12 mouse cellular contexts compared by ENCODE assay signal in the genomic region with DNA sequence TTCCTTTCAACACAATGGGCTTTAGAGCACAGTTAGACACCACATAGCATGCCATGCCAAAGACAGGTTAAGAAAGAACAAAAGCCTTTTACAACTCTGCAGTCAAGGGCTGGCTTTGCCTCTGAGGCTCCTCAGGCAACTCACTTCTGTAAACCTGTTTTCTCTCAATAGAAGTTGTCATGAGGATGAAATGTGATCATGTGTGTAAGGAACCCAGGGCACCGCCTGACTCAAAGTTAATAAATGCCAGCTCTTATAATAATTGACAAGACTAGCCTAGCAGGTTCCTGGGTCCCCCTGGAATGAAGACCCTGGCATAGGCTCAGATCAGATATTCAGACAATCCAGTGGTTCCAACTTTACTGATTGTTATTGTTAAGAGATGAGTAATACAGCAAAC.
DNase-seq lines count a peak whose midpoint lies in the region; ATAC-seq and TF ChIP-seq lines count a peak whose summit lies in the region.
"Had no signal": no experiment of that assay in that cellular context is flagged by ENCODE, and none has a peak within 500 bp of the region (broad histone marks: within the 10 kb centered on the region; RNA-seq: fewer than 3 reads in every experiment).

No protein-coding gene starts in this region.

- no peak overlapping the region for H3K4me2 ChIP-seq in intestine, embryonic 16.5 days (ENCODE audit: low read depth, low read length)
- no peak overlapping the region for H3K4me2 ChIP-seq in stomach, postnatal 0 days (replicated peaks; ENCODE audit: low read depth)
- no peak overlapping the region for H3K4me2 ChIP-seq in forebrain, embryonic 15.5 days (replicated peaks)
- H3K4me2 ChIP-seq: midbrain, embryonic 15.5 days had no signal

- no peaks in the 10 kb centered on the region for H3K9me3 ChIP-seq in intestine, embryonic 16.5 days (ENCODE audit: control insufficient read depth, low read length)
- no peaks in the 10 kb centered on the region for H3K9me3 ChIP-seq in stomach, postnatal 0 days (ENCODE audit: control insufficient read depth, low read length)
- H3K9me3 ChIP-seq in forebrain, embryonic 15.5 days: no peaks in the 10 kb centered on the region
- H3K9me3 ChIP-seq: midbrain, embryonic 15.5 days had no signal

- H3K9ac ChIP-seq in intestine, embryonic 16.5 days (ENCODE audit: low read depth, low read length): no peak overlapping the region
- H3K9ac ChIP-seq in stomach, postnatal 0 days (ENCODE audit: low read length): no peak overlapping the region
- no peak overlapping the region for H3K9ac ChIP-seq in forebrain, embryonic 15.5 days (replicated peaks)
- H3K9ac ChIP-seq: midbrain, embryonic 15.5 days had no signal

- ATAC-seq in intestine, embryonic 16.5 days: peak; percentile 84
- peak; percentile 82 for ATAC-seq in stomach, postnatal 0 days (ENCODE audit: low FRiP score, low TSS enrichment)
- no peak for ATAC-seq in forebrain, embryonic 15.5 days (replicated peaks)
- ATAC-seq: midbrain, embryonic 15.5 days had no signal

- H3K27ac ChIP-seq in intestine, embryonic 16.5 days (ENCODE audit: low read length): peak overlapping the region; percentile 60; the same call in 1 of the 2 replicates
- peak overlapping the region; percentile 74 for H3K27ac ChIP-seq in stomach, postnatal 0 days (replicated peaks)
- no peak overlapping the region for H3K27ac ChIP-seq in forebrain, embryonic 15.5 days (replicated peaks)
- H3K27ac ChIP-seq: midbrain, embryonic 15.5 days had no signal

- peaks cover 21% of the 10 kb centered on the region; the same call in 1 of the 2 replicates for H3K4me1 ChIP-seq in intestine, embryonic 16.5 days (ENCODE audit: control insufficient read depth, insufficient read depth, low read length)
- H3K4me1 ChIP-seq in stomach, postnatal 0 days (replicated peaks; ENCODE audit: control insufficient read depth, insufficient read depth): no peaks in the 10 kb centered on the region
- no peaks in the 10 kb centered on the region for H3K4me1 ChIP-seq in forebrain, embryonic 15.5 days
- H3K4me1 ChIP-seq: midbrain, embryonic 15.5 days had no signal

- no peaks in the 10 kb centered on the region for H3K27me3 ChIP-seq in intestine, embryonic 16.5 days (replicated peaks; ENCODE audit: control insufficient read depth, insufficient read depth, low read length)
- no peaks in the 10 kb centered on the region for H3K27me3 ChIP-seq in stomach, postnatal 0 days (ENCODE audit: control insufficient read depth, insufficient read depth, low read length)
- no peaks in the 10 kb centered on the region for H3K27me3 ChIP-seq in forebrain, embryonic 15.5 days
- H3K27me3 ChIP-seq: midbrain, embryonic 15.5 days had no signal

- H3K36me3 ChIP-seq in intestine, embryonic 16.5 days (ENCODE audit: control insufficient read depth, insufficient read depth, low read length): no peaks in the 10 kb centered on the region
- H3K36me3 ChIP-seq in stomach, postnatal 0 days (ENCODE audit: control insufficient read depth, insufficient read depth, low read length): no peaks in the 10 kb centered on the region
- no peaks in the 10 kb centered on the region for H3K36me3 ChIP-seq in forebrain, embryonic 15.5 days
- H3K36me3 ChIP-seq: midbrain, embryonic 15.5 days had no signal

- no peak for TF ChIP-seq EP300 in stomach, postnatal 0 days (optimal IDR thresholded peaks at IDR 0.05)

- no peak overlapping the region for H3K4me3 ChIP-seq in intestine, embryonic 16.5 days (ENCODE audit: low read length)
- H3K4me3 ChIP-seq in stomach, postnatal 0 days (ENCODE audit: low read depth, low read length): no peak overlapping the region
- H3K4me3 ChIP-seq in forebrain, embryonic 15.5 days: no peak overlapping the region
- H3K4me3 ChIP-seq: midbrain, embryonic 15.5 days had no signal

- TF ChIP-seq CTCF in stomach, postnatal 0 days (IDR thresholded peaks at IDR 0.05; ENCODE audit: low read depth): no peak

- peak; percentile 38 to 54 for DNase-seq in urinary bladder, postnatal 36 days (ENCODE audit: low spot score in 2 of 2)
- DNase-seq in urinary bladder, postnatal 4 days (ENCODE audit: low spot score in 2 of 2): no peak
- DNase-seq in kidney, postnatal 10 days: peak; percentile 29
- peak; percentile 63 for DNase-seq in stomach, postnatal 0 days (ENCODE audit: low spot score)
- no peak for DNase-seq in adrenal gland, postnatal 4 days (ENCODE audit: low spot score in 2 of 2)
- no peak for DNase-seq in layer of hippocampus, adult 18-20 months (ENCODE audit: low spot score in 2 of 2)
- DNase-seq: adrenal gland, postnatal 25 days; heart, postnatal 10 days; thymus, postnatal 14 days had no signal

- WGBS in intestine, embryonic 16.5 days: 47% methylated on average over 1 of the region's 1 CpGs
- WGBS in stomach, postnatal 0 days: 40% methylated on average over 1 of the region's 1 CpGs
- 30% methylated on average over 1 of the region's 1 CpGs for WGBS in forebrain, embryonic 15.5 days

Comparison
In these comparisons a context has a peak if more than half of its experiments do, and no peak if none do; other contexts are left out.
1. DNase-seq: peak in urinary bladder, postnatal 36 days (2 of 2), kidney, postnatal 10 days (single experiment) and stomach, postnatal 0 days (single experiment); none in urinary bladder, postnatal 4 days (0 of 2), adrenal gland, postnatal 4 days (0 of 2) and layer of hippocampus, adult 18-20 months (0 of 2).